ENCODE assay signal across 8 mouse cellular contexts in the genomic region with DNA sequence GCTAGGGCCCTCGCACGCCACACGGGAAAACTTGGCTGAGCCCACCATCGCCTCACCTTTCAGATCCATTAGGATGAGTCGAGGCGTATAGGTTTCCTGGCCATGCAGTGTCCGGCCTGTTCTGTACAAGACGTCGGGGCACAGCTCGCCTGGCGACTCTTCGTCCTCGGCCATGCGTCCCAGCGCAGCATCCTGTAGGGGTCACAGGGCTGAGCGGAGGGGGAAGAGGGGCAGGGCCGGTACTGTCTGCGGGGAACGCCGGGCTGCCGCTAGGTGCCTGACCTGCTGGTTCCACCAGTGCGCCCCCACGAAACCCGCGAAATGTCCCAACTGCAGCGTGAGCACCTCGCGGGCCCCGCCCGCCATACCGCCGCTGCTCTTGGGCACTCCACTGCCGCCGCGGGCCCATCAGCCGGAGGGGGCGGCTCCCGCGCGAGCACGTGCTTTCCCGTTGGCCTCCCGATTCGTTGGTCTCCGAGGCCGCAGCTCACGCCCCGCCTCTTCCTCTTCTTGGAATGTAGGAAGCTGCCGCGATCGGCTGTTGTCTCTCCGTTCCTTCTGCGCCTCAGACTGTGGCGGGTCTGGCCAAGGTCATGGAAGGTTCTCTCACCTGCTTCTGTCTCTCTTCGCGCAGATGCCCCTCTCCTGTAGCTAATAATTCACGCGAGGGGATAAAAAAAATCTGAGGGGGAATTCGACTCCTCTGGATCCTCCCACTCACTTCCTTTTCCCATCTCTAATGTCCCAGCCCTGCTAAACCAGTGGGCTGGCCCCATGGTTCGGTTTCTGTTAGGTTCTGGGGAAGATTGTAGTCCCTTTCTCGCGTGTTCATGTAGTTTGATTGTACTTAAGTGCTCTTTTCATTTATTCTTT. TPM values are rescaled to one million over a fixed set of nuclear protein-coding genes. Genes with fewer than 3 reads are reported as not detected.
DNase-seq lines count a peak whose midpoint lies in the region; ATAC-seq and TF ChIP-seq lines count a peak whose summit lies in the region.

A gene (minus strand): TSS at position 489 of the 873 bp plus-strand sequence.

- TF ChIP-seq EP300 in heart, adult 2 months (IDR thresholded peaks at IDR 0.05; ENCODE audit: insufficient read depth, low read depth, low read length), result 0 out of 2 replicates have a peak, but pooled peaks have one; percentile 26

- H3K9ac ChIP-seq in embryonic facial prominence, embryonic 13.5 days, result peak within 1 kb of the TSS; percentile 82
- peak within 1 kb of the TSS; percentile 75 for H3K9ac ChIP-seq in heart, adult 2 months (ENCODE audit: low read depth, low read length)
- peak within 1 kb of the TSS; percentile 88 for H3K9ac ChIP-seq in limb, embryonic 13.5 days
- peak within 1 kb of the TSS; percentile 82 for H3K9ac ChIP-seq in midbrain, embryonic 16.5 days (ENCODE audit: low read depth, low read length)

- H3K27me3 ChIP-seq in embryonic facial prominence, embryonic 13.5 days, result no peaks in the 10 kb centered on the region
- no peaks in the 10 kb centered on the region for H3K27me3 ChIP-seq in heart, adult 2 months (ENCODE audit: control insufficient read depth, insufficient read depth, low read length)
- H3K27me3 ChIP-seq in limb, embryonic 13.5 days, result no peaks in the 10 kb centered on the region
- no peaks in the 10 kb centered on the region for H3K27me3 ChIP-seq in midbrain, embryonic 16.5 days (ENCODE audit: control insufficient read depth, insufficient read depth, low read depth, low read length)

- H3K79me2 ChIP-seq in heart, adult 2 months (replicated peaks; ENCODE audit: control insufficient read depth, insufficient read depth, low read length), result no peaks in the 10 kb centered on the region

- H3K27ac ChIP-seq in embryonic facial prominence, embryonic 13.5 days, result peak within 1 kb of the TSS; percentile 86
- H3K27ac ChIP-seq in heart, adult 2 months, result peak within 1 kb of the TSS; percentile 94
- peak within 1 kb of the TSS; percentile 83 for H3K27ac ChIP-seq in limb, embryonic 13.5 days
- peak within 1 kb of the TSS; percentile 91 for H3K27ac ChIP-seq in midbrain, embryonic 16.5 days (ENCODE audit: low read length)

- peaks cover 38% of the 10 kb centered on the region for H3K36me3 ChIP-seq in embryonic facial prominence, embryonic 13.5 days
- H3K36me3 ChIP-seq in heart, adult 2 months (ENCODE audit: control insufficient read depth, insufficient read depth, low read length), result no peaks in the 10 kb centered on the region
- H3K36me3 ChIP-seq in limb, embryonic 13.5 days, result peaks cover 37% of the 10 kb centered on the region
- peaks cover 20% of the 10 kb centered on the region for H3K36me3 ChIP-seq in midbrain, embryonic 16.5 days (ENCODE audit: control insufficient read depth, insufficient read depth, low read length)

- intact Hi-C loops in heart, adult 2 months (cut with DNase I), result loop anchor here (2.0 kb wide), 1 partner anchor 37 kb away; a partner anchor contains a TSS

- TF ChIP-seq POLR2A in heart, adult 2 months (IDR thresholded peaks at IDR 0.05; ENCODE audit: insufficient read depth, low read depth, low read length), result peak; percentile 98

- ATAC-seq in embryonic facial prominence, embryonic 13.5 days (ENCODE audit: insufficient number of reproducible peaks, insufficient read depth, low FRiP score, low TSS enrichment, low read depth), result peak; percentile 93
- ATAC-seq in limb, embryonic 13.5 days (ENCODE audit: low FRiP score, low read depth), result peak; percentile 96
- peak; percentile 97 for ATAC-seq in midbrain, embryonic 16.5 days

- under 1% methylated on average over 62 of the region's 62 CpGs for WGBS in embryonic facial prominence, embryonic 13.5 days
- under 1% methylated on average over 62 of the region's 62 CpGs for WGBS in heart, adult 2 months
- WGBS in limb, embryonic 13.5 days, result under 1% methylated on average over 45 of the region's 62 CpGs
- WGBS in midbrain, embryonic 16.5 days, result under 1% methylated on average over 59 of the region's 62 CpGs

- H3K4me2 ChIP-seq in embryonic facial prominence, embryonic 13.5 days, result peak within 1 kb of the TSS; percentile 73
- H3K4me2 ChIP-seq in limb, embryonic 13.5 days (replicated peaks), result peak within 1 kb of the TSS; percentile 80
- peak within 1 kb of the TSS; percentile 75 for H3K4me2 ChIP-seq in midbrain, embryonic 16.5 days (ENCODE audit: low read length)

- peaks cover 17% of the 10 kb centered on the region for H3K4me1 ChIP-seq in embryonic facial prominence, embryonic 13.5 days
- H3K4me1 ChIP-seq in heart, adult 2 months (ENCODE audit: control insufficient read depth, insufficient read depth, low read length), result peaks cover 2% of the 10 kb centered on the region; the same call in 1 of the 2 replicates
- H3K4me1 ChIP-seq in limb, embryonic 13.5 days, result peaks cover 17% of the 10 kb centered on the region
- H3K4me1 ChIP-seq in midbrain, embryonic 16.5 days (ENCODE audit: control insufficient read depth, insufficient read depth, low read length), result peaks cover 13% of the 10 kb centered on the region

- peak; percentile 95 for DNase-seq in 3134 (ENCODE audit: extremely low read depth, insufficient read length, low spot score)
- peak; percentile 95 to 97 for DNase-seq in adrenal gland, postnatal 36 days
- DNase-seq in heart, adult 2 months, result peak; percentile 93 to 96
- DNase-seq in kidney, adult 8-10 months, result peak; percentile 92 to 94
- peak; percentile 85 to 95 for DNase-seq in spleen, postnatal 10 days (ENCODE audit: low spot score in 2 of 2)

- H3K9me3 ChIP-seq in embryonic facial prominence, embryonic 13.5 days, result no peaks in the 10 kb centered on the region
- H3K9me3 ChIP-seq in limb, embryonic 13.5 days, result no peaks in the 10 kb centered on the region
- no peaks in the 10 kb centered on the region for H3K9me3 ChIP-seq in midbrain, embryonic 16.5 days (replicated peaks; ENCODE audit: control insufficient read depth, low read length, poor library complexity, severe bottlenecking)

- TF ChIP-seq CTCF in heart, adult 2 months (IDR thresholded peaks at IDR 0.05), result peak; percentile 33

- H3K4me3 ChIP-seq in embryonic facial prominence, embryonic 13.5 days, result peak within 1 kb of the TSS; percentile 78
- peak within 1 kb of the TSS; percentile 78 for H3K4me3 ChIP-seq in heart, adult 2 months
- peak within 1 kb of the TSS; percentile 77 for H3K4me3 ChIP-seq in limb, embryonic 13.5 days
- H3K4me3 ChIP-seq in midbrain, embryonic 16.5 days (ENCODE audit: low read depth, low read length), result peak within 1 kb of the TSS; percentile 85

RNA-seq across cellular contexts. Expression of the gene that starts here (rescaled TPM):
- 10 to 100 TPM; 19.0 to 24.1 TPM for total RNA-seq in adrenal gland, postnatal 36 days (2021)
- polyA plus RNA-seq in embryonic facial prominence, embryonic 13.5 days (2015; fragmentation: Nextera tagmentation; extraction: Ambion mirVana), result 40.7 and 43.2 TPM in 2 replicates
- 10 to 100 TPM; 12.4 to 12.6 TPM for total RNA-seq in heart, adult 2 months (2021)
- polyA plus RNA-seq in heart, adult 2 months (2012; rRNA removed), result 21.6 and 22.1 TPM in 2 replicates
- 45.7 and 48.3 TPM in 2 replicates for polyA plus RNA-seq in limb, embryonic 13.5 days (2015; fragmentation: Nextera tagmentation; extraction: Ambion mirVana)
- 46.9 and 51.2 TPM in 2 replicates for polyA plus RNA-seq in midbrain, embryonic 16.5 days (2015; fragmentation: Nextera tagmentation; extraction: Ambion mirVana)

Comparison
In these comparisons a context has a peak if more than half of its experiments do, and no peak if none do; other contexts are left out.
1. Peak in every context shown above with its lines: DNase-seq, ATAC-seq, H3K4me3 ChIP-seq and H3K27ac ChIP-seq.